Mouse (Mus musculus) neutrophil, adult 5-6 weeks (primary cell): ENCODE results near the gene Memo1. TPM values are rescaled to one million over a fixed set of nuclear protein-coding genes. Genes with fewer than 3 reads are reported as not detected.
"Not testable (repeated sequence)": the region's sequence is repeated elsewhere in the genome, so short reads cannot be mapped to it uniquely, and the experiment has no call there.

Source experiments
- ATAC-seq: fragments of 151-379, 151-347 bp; 2 replicates; pipeline ENCODE4 v1.8.0; 2017; ENCODE audit warnings: mild to moderate bottlenecking, moderate TSS enrichment; ENCODE audit not compliant: insufficient number of reproducible peaks, poor library complexity, low FRiP score, severe bottlenecking; ENCODE audit errors: extremely low read depth
- total RNA-seq: library from RNA; stranded (forward); fragments of 200-1000 nt; gene quantifications from 2 replicates; pipeline ENCODE4 v1.2.3, GENCODE M21; 2017

Gene Memo1
- total RNA-seq, 1 experiment from 2014 or later: 35.7 TPM

DNA sequence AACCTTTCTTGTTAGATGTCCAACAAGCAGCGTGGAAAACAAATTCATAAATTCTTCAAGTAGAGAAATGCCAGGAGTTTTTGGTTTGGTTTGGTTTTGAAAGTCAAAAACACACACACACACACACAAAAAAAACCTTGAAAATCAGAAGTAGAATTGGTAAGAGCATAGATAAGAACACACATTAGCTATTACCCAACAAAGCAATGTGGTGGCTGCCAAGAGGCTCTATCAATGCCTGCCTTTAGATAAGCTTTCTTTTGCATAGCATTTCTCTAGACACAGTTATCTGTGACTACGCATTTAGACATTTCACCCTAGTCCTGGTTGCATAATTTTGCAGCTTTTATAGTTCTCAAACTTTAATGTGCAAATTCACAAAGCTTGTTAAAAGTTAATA, 115.7 kb downstream of the Memo1 start:
- ATAC-seq: not testable (repeated sequence)

DNA sequence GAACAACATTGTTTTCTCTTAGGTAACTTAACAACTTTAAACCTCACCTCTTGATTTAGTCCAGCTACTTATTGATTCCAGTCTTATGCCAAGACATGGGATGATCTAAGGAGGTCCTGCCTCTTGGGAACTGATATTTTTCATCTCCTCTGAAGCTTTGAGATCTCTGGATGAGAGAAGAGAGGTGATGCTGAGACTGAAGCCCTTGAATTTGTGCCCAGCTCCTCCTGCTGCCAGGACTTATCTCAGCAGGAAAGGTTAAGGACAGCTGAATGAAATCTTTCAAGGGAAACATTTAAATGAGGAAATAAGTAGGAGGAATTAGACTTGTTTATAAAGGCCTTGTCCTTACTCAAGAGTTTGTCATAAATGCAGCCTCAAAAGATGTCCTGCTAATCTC, 121.6 kb downstream of the Memo1 start:
- no peak for ATAC-seq

DNA sequence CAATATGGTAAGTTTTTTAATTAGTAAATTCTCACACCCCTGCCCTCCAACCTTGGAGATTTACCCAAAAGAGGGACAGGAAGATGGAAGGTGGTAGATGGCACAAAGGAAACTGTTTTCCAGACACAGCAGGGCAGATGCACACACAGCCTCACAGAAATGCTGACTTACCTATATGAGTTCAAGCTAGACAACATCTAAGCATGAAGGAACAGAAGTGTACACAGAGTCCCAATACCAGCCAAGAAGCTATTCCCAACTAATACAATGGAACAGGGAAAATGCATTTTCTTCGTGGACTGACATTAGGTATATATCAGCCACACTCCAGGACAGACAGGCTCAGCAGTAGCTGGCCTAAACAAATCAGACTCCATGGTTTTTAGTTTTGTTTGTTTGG, 122.5 kb downstream of the Memo1 start:
- no peak for ATAC-seq

DNA sequence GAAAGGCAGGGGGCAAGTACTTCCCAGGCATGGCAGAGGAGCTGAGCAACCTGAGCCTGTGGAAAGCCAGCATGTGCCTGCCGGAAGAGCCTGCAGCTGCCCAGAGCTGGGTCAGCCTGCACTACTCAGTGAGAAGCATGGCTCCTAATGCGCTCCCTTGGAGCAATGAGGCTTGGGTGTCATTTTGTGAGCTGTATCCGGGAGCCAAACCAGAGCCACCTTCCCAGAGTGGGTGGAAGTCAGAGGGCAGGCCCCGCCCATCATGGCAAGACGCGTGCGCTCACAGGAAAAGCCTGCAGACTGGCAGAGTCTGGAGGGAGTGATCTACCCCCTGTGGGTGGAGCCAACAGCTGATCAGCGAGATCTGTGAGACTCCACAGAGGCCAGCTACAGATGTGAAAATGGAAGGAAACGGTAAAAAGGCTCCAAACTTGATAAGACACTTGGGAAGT, 135.9 kb downstream of the Memo1 start:
- ATAC-seq: peak; percentile 53; the same call in 1 of the 2 replicates

DNA sequence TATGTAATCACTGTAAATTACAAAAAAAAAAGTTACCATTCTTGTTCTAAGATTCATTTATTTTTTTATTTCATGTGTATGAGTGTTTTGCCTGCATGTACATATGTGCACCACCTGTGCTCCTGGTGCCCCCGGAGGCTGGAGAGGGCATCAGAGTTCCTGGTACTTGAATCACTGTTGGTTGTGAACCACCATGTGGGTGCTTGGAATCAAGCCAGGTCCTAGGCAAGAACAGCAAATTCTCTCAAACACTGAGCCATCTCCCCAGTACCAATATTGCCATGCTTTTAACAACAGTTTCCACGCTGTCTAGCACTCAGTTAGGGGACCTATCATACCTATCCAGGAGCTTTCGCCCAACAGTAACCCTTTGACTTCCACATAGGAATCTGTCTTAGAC, 137.2 kb downstream of the Memo1 start:
- no peak for ATAC-seq

Other genes with a start within 250 kb of the Memo1 start
- gene Srd5a2, start 247.6 kb downstream of the Memo1 start, total RNA-seq: not detected in 2 replicates
- gene Dpy30, start 28.4 kb upstream of the Memo1 start, total RNA-seq: 33.2 and 36.5 TPM in 2 replicates
- 46.5 and 64.0 TPM in 2 replicates for gene Spast, start 43.5 kb upstream of the Memo1 start, total RNA-seq
- 13.4 and 18.3 TPM in 2 replicates for gene Slc30a6, start 100.1 kb upstream of the Memo1 start, total RNA-seq
- gene Nlrc4, start 163.6 kb upstream of the Memo1 start, total RNA-seq: 14.4 and 15.6 TPM in 2 replicates
- gene Yipf4, start 194.0 kb upstream of the Memo1 start, total RNA-seq: 66.0 and 73.4 TPM in 2 replicates
- gene Birc6, start 232.8 kb upstream of the Memo1 start, total RNA-seq: 231 and 241 TPM in 2 replicates